Mouse (Mus musculus): Measurements from ENCODE around the gene Medag. TPM values are rescaled to one million over a fixed set of nuclear protein-coding genes. Genes with fewer than 3 reads are reported as not detected.

Gene Medag
- polyA plus RNA-seq, 1 experiment from 2014 or later = 0.49 TPM

DNA sequence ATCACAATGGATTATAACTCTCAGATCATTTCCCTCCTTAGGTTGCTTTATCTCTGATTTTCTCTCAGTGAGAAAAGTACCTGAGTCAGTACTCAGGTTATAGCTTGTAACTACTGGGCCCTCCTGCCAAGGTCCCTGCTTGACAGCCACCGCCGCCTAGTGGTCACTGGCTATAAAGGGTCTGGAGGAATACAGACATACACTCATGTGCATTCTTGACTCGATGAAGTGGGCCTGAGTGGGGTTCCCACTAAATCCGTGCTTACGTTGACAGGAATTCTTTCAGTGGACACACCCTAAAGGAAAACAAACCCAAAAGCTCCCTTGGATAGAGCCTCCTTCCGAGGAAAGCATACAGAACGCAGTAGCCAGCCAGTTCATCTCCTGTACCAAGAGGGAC lies 45.0 kb downstream of the Medag start:
- 89% methylated on average over 7 of the region's 7 CpGs for WGBS
- H3K4me2 ChIP-seq (replicated peaks; ENCODE audit: low read depth, low read length) = no peak overlapping the region

DNA sequence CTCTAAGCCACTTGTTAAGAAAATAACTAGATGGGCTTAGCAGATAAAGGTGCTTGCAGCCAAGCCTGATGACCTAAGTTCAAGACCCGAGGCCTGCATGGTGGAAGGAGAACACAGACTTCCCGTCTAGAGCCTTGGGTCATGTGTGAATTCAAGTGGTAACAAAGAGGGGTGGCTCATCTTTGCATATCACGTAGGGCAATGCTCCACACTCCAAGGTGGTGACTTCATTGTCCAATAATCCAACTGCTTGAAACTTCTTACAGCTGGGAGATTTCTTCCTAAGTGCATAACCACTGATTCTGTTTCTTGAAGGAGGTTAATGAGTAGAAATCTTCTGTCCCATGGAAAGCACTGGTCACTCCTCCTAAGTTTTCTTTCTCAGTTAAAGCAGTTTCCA lies 50.5 kb downstream of the Medag start:
- H3K27me3 ChIP-seq (ENCODE audit: insufficient read depth, low read length) = no peaks in the 10 kb centered on the region
- no peaks in the 10 kb centered on the region for H3K36me3 ChIP-seq (ENCODE audit: insufficient read depth, low read length)
- H3K9ac ChIP-seq (replicated peaks; ENCODE audit: low read length) = no peak overlapping the region
- 75% methylated on average over 3 of the region's 3 CpGs for WGBS
- no peak overlapping the region for H3K4me3 ChIP-seq (ENCODE audit: low read length)
- no peak overlapping the region for H3K4me2 ChIP-seq (replicated peaks; ENCODE audit: low read depth, low read length)
- no peak overlapping the region for H3K27ac ChIP-seq (ENCODE audit: low read length)
- no peaks in the 10 kb centered on the region for H3K4me1 ChIP-seq (ENCODE audit: insufficient read depth, low read length)
- H3K9me3 ChIP-seq (ENCODE audit: low read length) = no peaks in the 10 kb centered on the region
- no peak for ATAC-seq (ENCODE audit: low FRiP score, low TSS enrichment)

More for the DNA sequence above, 45.0 kb downstream of the Medag start:
- no peak for ATAC-seq (ENCODE audit: low FRiP score, low TSS enrichment)
- H3K36me3 ChIP-seq (ENCODE audit: insufficient read depth, low read length) = no peaks in the 10 kb centered on the region
- no peak overlapping the region for H3K4me3 ChIP-seq (ENCODE audit: low read length)
- no peaks in the 10 kb centered on the region for H3K9me3 ChIP-seq (ENCODE audit: low read length)
- H3K9ac ChIP-seq (replicated peaks; ENCODE audit: low read length) = no peak overlapping the region
- H3K27ac ChIP-seq (ENCODE audit: low read length) = no peak overlapping the region
- no peaks in the 10 kb centered on the region for H3K4me1 ChIP-seq (ENCODE audit: insufficient read depth, low read length)
- no peaks in the 10 kb centered on the region for H3K27me3 ChIP-seq (ENCODE audit: insufficient read depth, low read length)

DNA sequence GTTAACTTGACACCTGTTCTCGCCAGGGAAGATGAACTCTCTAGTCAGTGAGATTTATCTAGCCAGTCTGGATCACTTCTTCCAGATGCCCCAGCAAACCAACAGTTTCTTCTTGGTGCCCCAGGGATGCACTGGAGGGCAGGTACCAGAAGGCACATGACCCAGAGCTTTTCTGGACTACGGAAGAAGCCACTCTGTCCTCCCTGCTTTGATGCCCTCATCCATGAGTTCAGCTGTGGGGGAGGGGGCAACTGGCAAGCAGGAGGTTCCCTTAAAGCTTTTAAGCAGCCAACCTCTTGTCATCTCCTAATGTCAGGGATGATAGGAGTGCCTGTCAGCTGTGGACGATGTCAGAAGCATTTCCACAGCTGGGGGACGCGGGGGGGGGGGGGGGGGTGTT lies 53.8 kb downstream of the Medag start:
- no peak for ATAC-seq (ENCODE audit: low FRiP score, low TSS enrichment)
- H3K4me2 ChIP-seq (replicated peaks; ENCODE audit: low read depth, low read length) = no peak overlapping the region
- H3K36me3 ChIP-seq (ENCODE audit: insufficient read depth, low read length) = no peaks in the 10 kb centered on the region
- H3K9me3 ChIP-seq (ENCODE audit: low read length) = no peaks in the 10 kb centered on the region
- no peak overlapping the region for H3K4me3 ChIP-seq (ENCODE audit: low read length)
- H3K27ac ChIP-seq (ENCODE audit: low read length) = no peak overlapping the region
- no peak overlapping the region for H3K9ac ChIP-seq (replicated peaks; ENCODE audit: low read length)
- WGBS = 18% methylated on average over 4 of the region's 5 CpGs
- H3K27me3 ChIP-seq (ENCODE audit: insufficient read depth, low read length) = no peaks in the 10 kb centered on the region
- H3K4me1 ChIP-seq (ENCODE audit: insufficient read depth, low read length) = no peaks in the 10 kb centered on the region

DNA sequence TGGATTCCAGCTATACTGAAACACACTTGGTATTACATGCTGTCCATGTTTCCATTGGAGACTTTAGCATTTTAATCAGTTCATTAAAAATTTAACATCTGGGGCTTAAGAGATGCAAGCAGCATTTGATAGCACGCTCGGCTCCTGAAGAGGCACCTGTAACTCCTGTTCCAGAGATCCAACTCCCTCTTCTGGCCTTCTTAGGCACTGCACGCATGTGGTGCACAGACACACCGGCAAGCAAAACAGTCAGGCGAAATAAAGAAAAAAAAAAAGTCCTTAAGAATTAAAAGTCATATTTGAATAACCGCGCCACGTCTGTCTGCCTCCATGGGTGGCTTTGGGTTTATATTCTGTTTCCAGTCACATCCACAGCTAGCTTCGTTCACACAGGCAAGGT lies 62.6 kb downstream of the Medag start:
- WGBS = 95% methylated on average over 9 of the region's 9 CpGs
- H3K4me2 ChIP-seq (replicated peaks; ENCODE audit: low read depth, low read length) = no peak overlapping the region

DNA sequence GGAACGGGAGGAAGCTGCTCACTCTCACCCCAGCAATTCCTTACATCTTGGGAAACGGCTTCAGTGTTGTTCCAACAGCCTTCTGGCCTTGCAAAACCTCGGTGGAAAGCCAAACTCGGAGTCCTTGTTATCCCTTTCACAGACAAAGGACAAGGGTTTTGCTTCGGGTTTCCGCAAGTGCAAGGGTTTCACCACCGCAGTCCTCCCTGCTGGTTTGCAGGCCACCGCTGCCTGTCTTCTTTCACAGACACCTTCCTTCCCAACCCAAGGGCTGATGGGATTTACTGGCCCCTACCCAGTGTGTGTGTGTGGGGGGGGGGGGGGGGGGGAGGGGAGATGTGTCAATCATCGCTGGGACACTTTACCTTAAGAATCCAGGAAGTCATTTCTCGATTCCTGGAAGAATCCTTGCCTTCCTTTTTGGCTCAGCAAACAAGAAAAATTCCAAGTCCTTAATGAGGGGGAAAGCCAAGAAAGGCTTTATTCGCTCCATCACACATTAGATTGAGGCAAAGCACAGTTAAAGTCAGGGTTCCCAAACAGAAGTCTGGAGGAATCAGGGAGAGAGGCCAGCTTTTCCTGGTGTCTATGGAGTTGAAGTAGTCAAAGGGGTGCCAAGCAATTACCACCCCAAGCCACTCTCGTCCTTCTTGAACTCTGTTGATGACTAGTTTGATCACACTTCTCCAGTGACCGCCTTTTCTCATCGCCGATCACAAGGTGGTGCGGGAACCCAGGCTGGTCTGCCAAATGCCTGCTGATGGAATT lies 63.3 kb downstream of the Medag start:
- no peak overlapping the region for H3K4me2 ChIP-seq (replicated peaks; ENCODE audit: low read depth, low read length)
- no peaks in the 10 kb centered on the region for H3K27me3 ChIP-seq (ENCODE audit: insufficient read depth, low read length)
- H3K4me3 ChIP-seq (ENCODE audit: low read length) = no peak overlapping the region
- H3K36me3 ChIP-seq (ENCODE audit: insufficient read depth, low read length) = no peaks in the 10 kb centered on the region
- H3K27ac ChIP-seq (ENCODE audit: low read length) = no peak overlapping the region
- ATAC-seq (ENCODE audit: low FRiP score, low TSS enrichment) = no peak
- WGBS = 87% methylated on average over 16 of the region's 16 CpGs
- H3K9ac ChIP-seq (replicated peaks; ENCODE audit: low read length) = no peak overlapping the region
- H3K4me1 ChIP-seq (ENCODE audit: insufficient read depth, low read length) = no peaks in the 10 kb centered on the region
- H3K9me3 ChIP-seq (ENCODE audit: low read length) = no peaks in the 10 kb centered on the region

More for the DNA sequence above, 62.6 kb downstream of the Medag start:
- ATAC-seq (ENCODE audit: low FRiP score, low TSS enrichment) = no peak
- Histone ChIP-seq H3K27ac (ENCODE audit: low read length) (no peak overlapping the region), H3K4me3 (ENCODE audit: low read length) (no peak overlapping the region), H3K36me3 (ENCODE audit: insufficient read depth, low read length) (no peaks in the 10 kb centered on the region), H3K4me1 (ENCODE audit: insufficient read depth, low read length) (no peaks in the 10 kb centered on the region), H3K9ac (replicated peaks; ENCODE audit: low read length) (no peak overlapping the region), H3K27me3 (ENCODE audit: insufficient read depth, low read length) (no peaks in the 10 kb centered on the region), H3K9me3 (ENCODE audit: low read length) (no peaks in the 10 kb centered on the region)

Other genes with a start within 250 kb of the Medag start
- 41.1 and 45.2 TPM in 2 replicates for gene Uspl1, start 227.4 kb upstream of the Medag start, polyA plus RNA-seq (2015; fragmentation: Nextera tagmentation; extraction: Ambion mirVana)
- gene Hmgb1, start 227.3 kb upstream of the Medag start, polyA plus RNA-seq (2015; fragmentation: Nextera tagmentation; extraction: Ambion mirVana) = 1,366 and 1,384 TPM in 2 replicates
- gene Alox5ap, start 147.0 kb upstream of the Medag start, polyA plus RNA-seq (2015; fragmentation: Nextera tagmentation; extraction: Ambion mirVana) = 12.6 and 17.8 TPM in 2 replicates
- 0.59 TPM in 1 of 2 replicates, not detected in the other for gene Tex26, start 27.9 kb downstream of the Medag start, polyA plus RNA-seq (2015; fragmentation: Nextera tagmentation; extraction: Ambion mirVana)
- not detected in 2 replicates for gene Wdr95, start 116.9 kb downstream of the Medag start, polyA plus RNA-seq (2015; fragmentation: Nextera tagmentation; extraction: Ambion mirVana)
- gene Hsph1, start 224.6 kb downstream of the Medag start, polyA plus RNA-seq (2015; fragmentation: Nextera tagmentation; extraction: Ambion mirVana) = 67.5 and 68.8 TPM in 2 replicates

Data from kidney, embryonic 16.5 days (tissue).